Mouse (Mus musculus) hindbrain, embryonic 10.5 days (tissue): ENCODE results near the gene Aqp7. TPM values are rescaled to one million over a fixed set of nuclear protein-coding genes. Genes with fewer than 3 reads are reported as not detected.

Experiments used
- DNase-seq: peaks from one replicate; pipeline ENCODE4 v3.0.0-alpha.2; 2017; ENCODE audit warnings: low spot score
- H3K27ac ChIP-seq: fragments of 300-500 bp; sonication (generic); 2 replicates; pipeline ENCODE4 v1.5.1; 2016; ENCODE audit warnings: mild to moderate bottlenecking, moderate library complexity
- H3K27me3 ChIP-seq: fragments of 300-500 bp; sonication (generic); 2 replicates; pipeline ENCODE4 v1.6.1; 2016; ENCODE audit warnings: mild to moderate bottlenecking; ENCODE audit not compliant: poor library complexity, insufficient read depth, severe bottlenecking
- H3K36me3 ChIP-seq: fragments of 300-500 bp; sonication (generic); 2 replicates; pipeline ENCODE4 v1.6.1; 2016; ENCODE audit warnings: mild to moderate bottlenecking, moderate library complexity
- H3K4me1 ChIP-seq: fragments of 300-500 bp; sonication (generic); replicated peaks from 2 replicates; pipeline ENCODE4 v1.6.1; 2016; ENCODE audit warnings: mild to moderate bottlenecking
- H3K4me3 ChIP-seq: fragments of 300-500 bp; sonication (generic); 2 replicates; pipeline ENCODE4 v1.5.1; 2016; ENCODE audit warnings: mild to moderate bottlenecking, moderate library complexity
- H3K9me3 ChIP-seq: fragments of 300-500 bp; sonication (generic); 2 replicates; pipeline ENCODE4 v1.6.1; 2016; ENCODE audit warnings: mild to moderate bottlenecking, moderate library complexity
- WGBS: fragments of 180-500 bp; shearing (Covaris S2); methylation state at CpG from one replicate; pipeline ENCODE4 v1.1.7; 2016; 5-methylcytosine and 5-hydroxymethylcytosine counted together
- polyA plus RNA-seq: library from polyadenylated mRNA; unstranded; fragments of >200 nt; fragmentation: Nextera tagmentation; extraction: Ambion mirVana; gene quantifications from 2 replicates; pipeline ENCODE4 v1.2.1, GENCODE M21; 2016

Aqp7 gene
- polyA plus RNA-seq, 1 experiment from 2014 or later = not detected

DNA sequence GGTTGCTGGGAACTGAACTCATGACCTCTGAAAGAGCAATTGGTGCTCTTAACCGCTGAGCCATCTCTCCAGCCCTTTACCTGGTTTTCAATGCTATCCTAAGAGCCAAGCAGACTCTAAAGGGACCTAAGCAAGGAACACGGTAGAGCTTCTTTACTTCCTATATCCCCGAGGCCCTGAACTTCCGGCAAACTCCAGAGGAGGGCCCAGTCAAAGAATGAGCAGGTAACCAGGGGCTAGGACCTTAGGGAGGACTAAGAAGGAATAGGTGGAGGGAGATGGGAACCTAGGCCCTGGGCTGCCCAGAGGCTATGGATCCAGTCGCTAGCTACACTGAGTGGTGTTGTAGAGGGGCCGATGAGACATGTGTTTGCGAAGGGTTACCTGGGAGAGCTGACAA, 3.8 kb upstream of the Aqp7 start:
- WGBS = 83% methylated on average over 7 of the region's 7 CpGs
- no peaks in the 10 kb centered on the region for H3K27me3 ChIP-seq
- H3K4me3 ChIP-seq = no peak overlapping the region
- no peaks in the 10 kb centered on the region for H3K36me3 ChIP-seq
- peaks cover 9% of the 10 kb centered on the region for H3K4me1 ChIP-seq
- H3K9me3 ChIP-seq = no peaks in the 10 kb centered on the region
- no peak for DNase-seq
- H3K27ac ChIP-seq = no peak overlapping the region

DNA sequence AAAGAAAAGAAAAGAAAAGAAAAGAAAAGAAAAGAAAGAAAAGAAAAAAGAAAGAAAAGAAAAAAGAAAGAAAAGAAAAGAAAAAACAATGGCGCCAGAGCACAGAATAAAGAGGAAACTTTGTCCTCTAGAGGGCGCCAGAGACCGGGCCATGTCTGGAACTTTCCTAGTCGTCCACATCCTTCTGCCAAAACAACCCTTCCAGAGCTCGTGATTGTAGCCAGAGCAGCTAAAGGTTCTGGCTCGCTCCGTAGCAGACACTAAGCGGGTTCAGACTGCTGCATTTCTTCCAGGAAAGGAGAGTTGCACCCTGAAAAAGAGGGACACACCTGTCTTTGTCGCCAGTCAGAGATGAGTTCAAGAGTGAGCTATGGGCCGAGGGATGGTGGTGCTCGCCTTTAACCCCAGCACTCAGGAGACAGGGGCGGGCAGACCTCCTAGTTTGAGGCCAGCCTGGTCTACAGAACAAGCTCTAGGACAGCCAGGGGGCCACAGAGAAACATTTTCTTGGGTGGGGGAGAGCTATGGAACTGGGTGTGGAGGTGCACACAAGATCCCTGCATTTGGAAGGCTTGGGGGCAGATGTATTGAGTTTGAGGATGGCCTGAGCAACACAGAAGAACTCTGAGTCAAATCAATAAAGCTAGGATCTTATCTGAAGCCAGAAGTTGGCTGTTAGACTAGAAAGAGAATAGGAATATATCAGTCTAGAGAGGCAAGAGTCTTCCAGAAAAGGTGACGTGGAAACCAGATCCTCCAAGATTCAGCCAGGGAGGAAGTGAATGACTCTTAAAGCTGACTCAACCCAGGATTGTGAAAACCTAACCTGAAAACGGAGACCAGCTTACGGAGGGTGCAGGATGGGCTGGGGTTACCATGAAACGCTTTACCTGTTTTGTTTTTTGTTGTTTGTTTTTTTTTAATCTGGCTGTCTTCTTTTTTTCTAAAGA, 3.1 kb upstream of the Aqp7 start:
- peaks cover 9% of the 10 kb centered on the region for H3K4me1 ChIP-seq
- H3K27ac ChIP-seq = peak overlapping the region; percentile 74; the same call in 1 of the 2 replicates
- WGBS = 36% methylated on average over 16 of the region's 16 CpGs
- no peaks in the 10 kb centered on the region for H3K27me3 ChIP-seq
- H3K9me3 ChIP-seq = no peaks in the 10 kb centered on the region
- no peaks in the 10 kb centered on the region for H3K36me3 ChIP-seq
- peak; percentile 84 for DNase-seq
- H3K4me3 ChIP-seq = peak overlapping the region; percentile 38

DNA sequence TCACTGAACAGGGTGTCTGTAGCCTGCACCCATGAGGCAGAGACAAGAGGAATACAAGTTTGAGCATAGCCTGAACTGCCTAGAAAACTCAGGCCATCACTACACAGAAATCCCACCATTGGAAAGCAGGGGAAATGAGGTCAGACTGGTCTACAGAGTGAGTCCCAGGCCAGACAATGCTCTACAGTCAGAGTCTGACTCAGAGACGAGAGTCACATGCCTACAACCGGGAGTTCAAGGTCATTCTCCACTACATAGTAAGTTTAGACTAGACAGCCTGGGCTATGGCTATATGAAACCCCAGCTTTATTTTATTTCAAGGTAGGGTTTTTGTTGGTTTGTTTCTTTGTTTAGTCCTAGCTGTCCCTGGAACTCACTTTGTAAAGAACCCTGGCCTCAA, 987 bp upstream of the Aqp7 start:
- H3K9me3 ChIP-seq = no peaks in the 10 kb centered on the region
- no peaks in the 10 kb centered on the region for H3K27me3 ChIP-seq
- 64% methylated on average over 2 of the region's 2 CpGs for WGBS
- no peak for DNase-seq
- H3K27ac ChIP-seq = no peak overlapping the region
- H3K4me3 ChIP-seq = no peak overlapping the region
- H3K36me3 ChIP-seq = no peaks in the 10 kb centered on the region
- H3K4me1 ChIP-seq = peaks cover 9% of the 10 kb centered on the region

GRCm38 (mm10) chr4:41046254-41046795, 1.6 kb downstream of the Aqp7 start:
- Histone ChIP-seq H3K4me1 (peaks cover 9% of the 10 kb centered on the region), H3K27me3 (no peaks in the 10 kb centered on the region), H3K36me3 (no peaks in the 10 kb centered on the region), H3K27ac (no peak overlapping the region), H3K4me3 (no peak overlapping the region), H3K9me3 (no peaks in the 10 kb centered on the region)
- WGBS = 86% methylated on average over 13 of the region's 13 CpGs
- no peak for DNase-seq

- no peak overlapping the region for H3K4me3 ChIP-seq
- H3K27me3 ChIP-seq = no peaks in the 10 kb centered on the region
- H3K27ac ChIP-seq = no peak overlapping the region
- no peak for DNase-seq
- H3K4me1 ChIP-seq = 0 out of 2 replicates have a peak, but pooled peaks cover 4% of the 10 kb centered on the region
- WGBS = 85% methylated on average over 3 of the region's 3 CpGs
- H3K36me3 ChIP-seq = no peaks in the 10 kb centered on the region
- no peaks in the 10 kb centered on the region for H3K9me3 ChIP-seq
Observed at GRCm38 (mm10) chr4:41045288-41045687, 2.7 kb downstream of the Aqp7 start.

GRCm38 (mm10) chr4:41043961-41044360, 4.0 kb downstream of the Aqp7 start:
- WGBS = 72% methylated on average over 5 of the region's 5 CpGs
- Histone ChIP-seq H3K9me3 (no peaks in the 10 kb centered on the region), H3K36me3 (no peaks in the 10 kb centered on the region), H3K27me3 (no peaks in the 10 kb centered on the region), H3K27ac (no peak overlapping the region), H3K4me1 (0 out of 2 replicates have a peak, but pooled peaks cover 4% of the 10 kb centered on the region), H3K4me3 (no peak overlapping the region)
- no peak for DNase-seq

DNA sequence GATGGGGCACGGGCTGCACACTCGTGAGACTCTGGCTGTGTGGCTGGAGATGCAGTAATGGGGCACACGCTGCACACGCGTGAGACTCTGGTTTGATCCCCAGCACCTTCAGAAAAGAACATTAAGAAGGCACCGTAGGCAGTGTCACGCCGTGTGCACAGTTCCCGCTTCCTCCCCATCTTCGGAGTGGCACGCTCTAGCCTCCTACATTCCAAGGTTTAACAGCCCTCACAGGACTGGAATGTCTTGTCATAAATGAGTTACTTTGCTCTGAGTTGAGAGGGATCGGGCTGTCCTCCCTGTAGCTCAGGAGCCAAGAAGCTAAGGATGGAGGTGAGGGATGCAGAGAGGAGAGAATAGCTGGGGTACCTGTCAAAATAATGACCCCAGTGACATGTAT, 5.1 kb downstream of the Aqp7 start:
- H3K9me3 ChIP-seq = no peaks in the 10 kb centered on the region
- 0 out of 2 replicates have a peak, but pooled peaks cover 4% of the 10 kb centered on the region for H3K4me1 ChIP-seq
- DNase-seq = no peak
- no peaks in the 10 kb centered on the region for H3K27me3 ChIP-seq
- WGBS = 90% methylated on average over 12 of the region's 12 CpGs
- no peak overlapping the region for H3K4me3 ChIP-seq
- no peak overlapping the region for H3K27ac ChIP-seq
- no peaks in the 10 kb centered on the region for H3K36me3 ChIP-seq

GRCm38 (mm10) chr4:41040983-41041382, 7.0 kb downstream of the Aqp7 start:
- H3K4me1 ChIP-seq = no peaks in the 10 kb centered on the region
- H3K9me3 ChIP-seq = no peaks in the 10 kb centered on the region
- no peaks in the 10 kb centered on the region for H3K36me3 ChIP-seq
- H3K4me3 ChIP-seq = no peak overlapping the region
- H3K27me3 ChIP-seq = no peaks in the 10 kb centered on the region
- 86% methylated on average over 7 of the region's 7 CpGs for WGBS
- no peak overlapping the region for H3K27ac ChIP-seq
- DNase-seq = no peak

DNA sequence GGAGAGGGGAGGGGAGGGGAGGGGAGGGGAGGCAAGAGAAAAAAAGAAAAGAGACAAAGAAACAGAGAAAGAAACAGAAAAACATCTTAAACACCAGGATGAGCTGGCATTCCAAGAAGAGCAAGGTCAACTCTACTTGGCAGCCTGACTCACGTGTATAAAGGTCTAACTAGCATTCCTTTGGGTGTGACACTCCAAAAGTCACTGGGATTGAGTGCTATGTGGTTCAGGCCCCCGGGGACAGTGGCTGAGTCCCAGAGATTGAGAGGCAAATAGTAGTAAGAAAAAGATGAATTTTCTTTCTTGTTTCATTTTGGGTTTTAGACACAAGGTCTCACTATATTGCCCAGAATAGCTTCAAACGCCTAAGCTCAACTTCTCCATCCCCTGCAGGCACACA, 10.0 kb downstream of the Aqp7 start:
- no peaks in the 10 kb centered on the region for H3K27me3 ChIP-seq
- DNase-seq = no peak
- no peaks in the 10 kb centered on the region for H3K9me3 ChIP-seq
- H3K36me3 ChIP-seq = no peaks in the 10 kb centered on the region
- no peaks in the 10 kb centered on the region for H3K4me1 ChIP-seq
- no peak overlapping the region for H3K4me3 ChIP-seq
- WGBS = 62% methylated on average over 3 of the region's 3 CpGs
- no peak overlapping the region for H3K27ac ChIP-seq

- Histone ChIP-seq H3K4me3 (no peak overlapping the region), H3K9me3 (no peaks in the 10 kb centered on the region), H3K36me3 (peaks cover 18% of the 10 kb centered on the region), H3K27me3 (no peaks in the 10 kb centered on the region), H3K27ac (no peak overlapping the region), H3K4me1 (peaks cover 13% of the 10 kb centered on the region)
- 76% methylated on average over 3 of the region's 3 CpGs for WGBS
- no peak for DNase-seq
Observed at GRCm38 (mm10) chr4:41031242-41031641, 16.7 kb downstream of the Aqp7 start.

DNA sequence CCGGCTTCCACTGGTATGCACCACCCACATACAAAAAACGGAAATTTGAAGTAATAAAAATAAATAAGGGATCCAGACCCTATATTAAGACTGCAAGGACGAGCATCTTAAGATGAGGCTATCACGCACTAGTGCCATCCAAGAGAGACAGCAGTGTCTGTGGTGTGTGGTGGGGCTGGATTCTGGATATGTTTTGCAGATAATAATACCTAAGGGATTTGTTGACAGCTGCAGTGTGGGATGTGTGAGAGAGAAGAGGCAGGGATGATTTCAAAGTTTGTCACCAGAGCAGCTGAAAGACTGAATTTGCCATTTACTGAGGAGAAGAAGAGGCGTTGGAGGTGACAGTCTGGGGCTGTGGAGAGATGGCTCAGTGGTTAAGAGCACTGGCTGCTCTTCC, 18.6 kb downstream of the Aqp7 start:
- DNase-seq = no peak
- 89% methylated on average over 5 of the region's 5 CpGs for WGBS
- H3K27me3 ChIP-seq = no peaks in the 10 kb centered on the region
- H3K27ac ChIP-seq = no peak overlapping the region
- H3K9me3 ChIP-seq = no peaks in the 10 kb centered on the region
- H3K4me1 ChIP-seq = peaks cover 13% of the 10 kb centered on the region
- no peak overlapping the region for H3K4me3 ChIP-seq
- H3K36me3 ChIP-seq = peaks cover 29% of the 10 kb centered on the region

DNA sequence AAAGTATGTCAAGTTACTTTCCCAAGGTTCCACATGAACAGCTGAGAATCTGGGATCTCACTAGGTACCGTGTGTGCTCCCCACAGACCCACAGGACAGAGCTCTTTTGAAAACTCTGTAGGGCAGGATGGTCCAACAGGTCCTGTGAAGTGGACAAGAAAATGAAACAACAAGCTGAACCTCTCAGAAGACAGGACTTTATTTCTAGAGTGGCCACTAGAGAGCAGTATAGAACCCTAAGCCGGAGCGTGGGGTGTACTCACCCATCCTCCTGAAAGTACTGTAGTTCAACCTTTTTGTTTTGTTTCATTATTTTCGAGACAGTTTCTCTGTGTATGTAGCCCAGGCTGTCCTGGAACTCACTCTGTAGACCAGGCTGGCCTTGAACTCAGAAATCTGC, 19.7 kb downstream of the Aqp7 start:
- peaks cover 40% of the 10 kb centered on the region for H3K36me3 ChIP-seq
- no peaks in the 10 kb centered on the region for H3K27me3 ChIP-seq
- no peak overlapping the region for H3K4me3 ChIP-seq
- no peak for DNase-seq
- H3K9me3 ChIP-seq = no peaks in the 10 kb centered on the region
- H3K4me1 ChIP-seq = peaks cover 13% of the 10 kb centered on the region
- 79% methylated on average over 4 of the region's 4 CpGs for WGBS
- no peak overlapping the region for H3K27ac ChIP-seq

- Histone ChIP-seq H3K27ac (no peak overlapping the region), H3K4me3 (no peak overlapping the region), H3K4me1 (peaks cover 13% of the 10 kb centered on the region), H3K36me3 (peaks cover 44% of the 10 kb centered on the region), H3K27me3 (no peaks in the 10 kb centered on the region), H3K9me3 (no peaks in the 10 kb centered on the region)
- DNase-seq = no peak
- 89% methylated on average over 3 of the region's 3 CpGs for WGBS
Observed at GRCm38 (mm10) chr4:41027872-41028271, 20.1 kb downstream of the Aqp7 start.
